Mouse (Mus musculus) stomach, embryonic 16.5 days (tissue): ENCODE measurements around the gene Arhgap21. TPM values are rescaled to one million over a fixed set of nuclear protein-coding genes. Genes with fewer than 3 reads are reported as not detected.
"Not testable (repeated sequence)": the region's sequence is repeated elsewhere in the genome, so short reads cannot be mapped to it uniquely, and the experiment has no call there.

Source experiments
- ATAC-seq: fragments of 200-750 bp; cut with Nextera tagmentation; 2 replicates; pipeline ENCODE4 v1.8.0; 2017; ENCODE audit warnings: moderate number of reproducible peaks, moderate TSS enrichment; ENCODE audit not compliant: insufficient read depth, low FRiP score
- H3K27ac ChIP-seq: fragments of 300-500 bp; sonication (generic); 2 replicates; pipeline ENCODE4 v1.5.1; 2014; ENCODE audit warnings: low read length
- H3K27me3 ChIP-seq: fragments of 300-500 bp; sonication (generic); 2 replicates; pipeline ENCODE4 v1.6.1; 2014; ENCODE audit warnings: low read length, control low read depth, mixed read lengths; ENCODE audit not compliant: control insufficient read depth, insufficient read depth
- H3K36me3 ChIP-seq: fragments of 300-500 bp; sonication (generic); 2 replicates; pipeline ENCODE4 v1.6.1; 2014; ENCODE audit warnings: low read length; ENCODE audit not compliant: control insufficient read depth, insufficient read depth
- H3K4me1 ChIP-seq: fragments of 300-500 bp; sonication (generic); 2 replicates; pipeline ENCODE4 v1.6.1; 2014; ENCODE audit warnings: low read length, control low read depth, mixed read lengths; ENCODE audit not compliant: control insufficient read depth, insufficient read depth
- H3K4me2 ChIP-seq: fragments of 300-500 bp; sonication (generic); 2 replicates; pipeline ENCODE4 v1.6.1; 2014; ENCODE audit warnings: low read depth, low read length, mixed read lengths
- H3K4me3 ChIP-seq: fragments of 300-500 bp; sonication (generic); replicated peaks from 2 replicates; pipeline ENCODE4 v1.5.1; 2014; ENCODE audit warnings: mild to moderate bottlenecking, low read length
- H3K9ac ChIP-seq: fragments of 300-500 bp; sonication (generic); 2 replicates; pipeline ENCODE4 v1.6.1; 2014; ENCODE audit warnings: low read length
- H3K9me3 ChIP-seq: fragments of 300-500 bp; sonication (generic); replicated peaks from 2 replicates; pipeline ENCODE4 v1.6.1; 2016; ENCODE audit warnings: low read length, control low read depth; ENCODE audit not compliant: control insufficient read depth
- WGBS: fragments of 180-500 bp; shearing (Covaris S2); extraction: QIAGEN DNeasy Blood & Tissue Kit; methylation state at CpG from one replicate; pipeline ENCODE4 v1.1.7; 2014; 5-methylcytosine and 5-hydroxymethylcytosine counted together
- polyA plus RNA-seq: library from polyadenylated mRNA; unstranded; fragments of >200 nt; fragmentation: Nextera tagmentation; extraction: Ambion mirVana; gene quantifications from 2 replicates; pipeline ENCODE4 v1.2.1, GENCODE M21; 2015

Gene Arhgap21
- polyA plus RNA-seq, 1 experiment from 2014 or later = 9.3 TPM

DNA sequence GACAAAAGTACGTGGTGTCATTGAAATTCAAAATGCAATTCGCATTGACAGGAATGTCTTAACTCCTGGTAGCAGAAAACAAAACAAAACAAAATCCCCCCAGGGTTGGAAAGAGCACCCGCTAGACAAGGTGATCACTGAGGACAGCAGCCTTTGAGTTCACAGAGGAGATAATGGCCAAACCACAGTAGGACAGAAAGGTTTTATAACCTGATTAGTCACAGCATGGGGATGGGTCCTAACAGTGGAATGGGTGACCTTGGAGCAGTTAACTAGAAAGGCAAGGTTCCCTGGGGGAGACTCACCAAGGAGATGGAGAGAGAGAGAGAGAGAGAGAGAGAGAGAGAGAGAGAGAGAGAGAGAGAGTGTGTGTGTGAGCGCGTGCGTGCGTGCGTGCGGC, 34.3 kb downstream of the Arhgap21 start:
- Histone ChIP-seq H3K4me2 (no peak overlapping the region), H3K9me3 (no peaks in the 10 kb centered on the region), H3K27me3 (no peaks in the 10 kb centered on the region), H3K4me1 (peaks cover 2% of the 10 kb centered on the region; the same call in 1 of the 2 replicates), H3K36me3 (no peaks in the 10 kb centered on the region), H3K9ac (no peak overlapping the region), H3K4me3 (no peak overlapping the region), H3K27ac (no peak overlapping the region)
- ATAC-seq = no peak
- 81% methylated on average over 9 of the region's 9 CpGs for WGBS

DNA sequence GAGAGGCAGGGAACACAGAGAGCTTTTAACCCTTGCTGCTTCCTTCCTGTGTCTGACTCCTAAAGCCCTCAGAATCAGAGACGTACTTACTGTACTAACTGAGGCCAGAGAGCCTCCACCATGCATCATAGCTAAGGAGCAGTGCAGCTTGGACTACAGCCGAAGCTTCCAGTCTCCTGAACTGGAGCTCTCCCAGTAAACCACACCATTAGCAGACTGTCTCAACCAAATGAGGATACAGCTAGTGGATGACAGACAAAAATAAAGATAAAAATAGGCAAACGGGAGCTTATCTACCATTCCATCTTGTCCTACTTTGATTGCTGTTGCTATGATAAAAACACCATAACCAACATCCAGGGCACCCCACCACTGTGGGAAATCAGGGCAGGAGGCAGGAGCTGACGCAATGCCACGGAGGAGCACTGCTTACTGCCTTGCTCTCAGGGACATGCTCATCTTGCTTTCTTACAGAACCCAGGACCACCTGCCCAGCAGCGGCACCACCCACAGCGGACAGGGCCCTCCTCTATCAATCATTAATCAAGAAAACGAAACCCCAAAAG, 35.9 kb downstream of the Arhgap21 start:
- ATAC-seq = no peak
- no peaks in the 10 kb centered on the region for H3K36me3 ChIP-seq
- H3K4me2 ChIP-seq = no peak overlapping the region
- no peak overlapping the region for H3K27ac ChIP-seq
- H3K4me3 ChIP-seq = no peak overlapping the region
- H3K9ac ChIP-seq = no peak overlapping the region
- H3K9me3 ChIP-seq = no peaks in the 10 kb centered on the region
- H3K27me3 ChIP-seq = no peaks in the 10 kb centered on the region
- WGBS = 77% methylated on average over 8 of the region's 8 CpGs
- H3K4me1 ChIP-seq = no peaks in the 10 kb centered on the region

DNA sequence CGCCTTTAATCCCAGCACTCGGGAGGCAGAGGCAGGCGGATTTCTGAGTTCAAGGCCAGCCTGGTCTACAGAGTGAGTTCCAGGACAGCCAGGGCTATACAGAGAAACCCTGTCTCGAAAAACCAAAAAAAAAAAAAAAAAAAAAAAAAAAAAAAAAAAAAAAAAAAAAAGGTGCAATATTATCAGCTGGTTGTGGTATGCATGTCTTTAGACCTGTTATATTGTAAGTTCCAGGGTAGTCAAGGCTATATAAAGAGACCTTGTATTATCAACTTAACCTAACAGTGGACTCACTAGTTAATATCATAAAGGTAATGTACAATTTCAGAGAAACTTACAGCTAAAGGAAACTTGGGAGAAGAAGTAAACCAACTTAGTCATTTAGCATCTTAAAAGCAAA, 36.9 kb downstream of the Arhgap21 start:
- H3K9me3 ChIP-seq, H3K4me1 ChIP-seq, H3K27me3 ChIP-seq, H3K4me2 ChIP-seq, H3K36me3 ChIP-seq, H3K4me3 ChIP-seq, ATAC-seq, H3K27ac ChIP-seq, H3K9ac ChIP-seq: not testable (repeated sequence)
- whole genome bisulfite sequencing = 96% methylated on average over 3 of the region's 4 CpGs

DNA sequence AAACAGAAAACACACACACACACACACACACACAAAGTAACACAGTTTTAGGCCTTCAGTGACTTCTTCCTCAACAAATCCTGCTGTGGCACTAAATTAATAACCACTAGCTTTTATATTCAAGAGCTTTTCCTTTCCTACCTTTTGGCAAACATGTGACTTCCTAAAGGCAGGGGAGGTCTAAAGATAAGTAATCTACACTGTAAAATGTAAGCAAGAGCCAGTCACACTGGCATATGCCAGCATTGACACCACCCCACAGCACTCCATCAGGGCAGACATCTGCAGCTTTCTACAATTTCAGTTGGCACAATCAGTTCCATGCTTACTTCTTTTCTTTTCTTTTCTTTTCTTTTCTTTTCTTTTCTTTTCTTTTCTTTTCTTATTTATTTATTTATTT, 40.2 kb downstream of the Arhgap21 start:
- Histone ChIP-seq H3K27me3 (no peaks in the 10 kb centered on the region), H3K4me2 (no peak overlapping the region)

DNA sequence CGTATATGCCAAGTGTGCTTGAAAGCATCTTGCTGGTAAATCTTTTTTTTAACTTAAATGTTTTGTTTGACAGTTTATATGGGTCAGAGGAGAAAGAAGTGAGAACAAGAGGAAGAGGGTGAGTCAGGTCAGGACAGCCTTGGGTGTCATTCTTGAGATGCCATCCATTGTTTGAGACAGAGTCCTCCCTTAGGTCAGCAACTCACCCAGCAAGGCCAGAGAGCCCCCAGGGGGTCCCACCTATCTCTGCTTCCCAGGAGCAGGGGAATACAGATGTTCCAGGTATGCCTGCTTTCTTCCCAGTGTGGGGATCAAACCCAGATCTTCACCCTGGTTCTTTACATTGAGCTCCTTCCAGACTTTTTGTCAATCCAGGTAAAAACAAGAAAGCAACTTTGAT, 43.7 kb downstream of the Arhgap21 start:
- no peaks in the 10 kb centered on the region for H3K27me3 ChIP-seq
- H3K4me2 ChIP-seq = no peak overlapping the region
- WGBS = 71% methylated on average over 1 of the region's 1 CpGs
- H3K27ac ChIP-seq = no peak overlapping the region
- no peak for ATAC-seq
- H3K4me3 ChIP-seq = no peak overlapping the region
- H3K9me3 ChIP-seq = no peaks in the 10 kb centered on the region
- no peaks in the 10 kb centered on the region for H3K36me3 ChIP-seq
- H3K9ac ChIP-seq = no peak overlapping the region
- H3K4me1 ChIP-seq = no peaks in the 10 kb centered on the region

More for the DNA sequence above, 40.2 kb downstream of the Arhgap21 start:
- no peak overlapping the region for H3K9ac ChIP-seq
- ATAC-seq = no peak
- H3K4me3 ChIP-seq = no peak overlapping the region
- no peak overlapping the region for H3K27ac ChIP-seq
- no peaks in the 10 kb centered on the region for H3K9me3 ChIP-seq
- no peaks in the 10 kb centered on the region for H3K4me1 ChIP-seq
- H3K36me3 ChIP-seq = no peaks in the 10 kb centered on the region

DNA sequence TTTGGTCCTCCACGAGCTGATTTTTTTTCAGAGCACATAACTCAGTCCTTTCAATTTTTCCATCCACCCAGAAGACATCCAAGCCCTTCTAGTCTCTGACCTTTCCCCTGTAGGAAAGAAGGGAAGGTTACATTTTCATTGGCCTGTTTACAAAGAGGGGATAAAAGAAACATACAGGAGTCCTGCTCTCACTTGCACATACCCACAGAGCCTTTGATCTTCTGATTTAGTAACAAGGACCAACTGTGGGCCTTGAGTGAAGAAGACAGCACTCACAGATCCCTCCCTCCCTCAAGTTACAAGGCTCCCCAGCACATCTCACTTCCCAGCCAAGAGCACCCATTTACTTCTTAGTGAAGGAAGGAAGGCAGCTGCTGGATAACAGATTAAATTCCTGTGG, 46.3 kb downstream of the Arhgap21 start:
- H3K9me3 ChIP-seq = no peaks in the 10 kb centered on the region
- no peak overlapping the region for H3K27ac ChIP-seq
- ATAC-seq = no peak
- H3K36me3 ChIP-seq = no peaks in the 10 kb centered on the region
- no peaks in the 10 kb centered on the region for H3K4me1 ChIP-seq
- H3K9ac ChIP-seq = no peak overlapping the region
- H3K27me3 ChIP-seq = no peaks in the 10 kb centered on the region
- H3K4me3 ChIP-seq = no peak overlapping the region
- 13% methylated on average over 1 of the region's 1 CpGs for WGBS
- H3K4me2 ChIP-seq = no peak overlapping the region

DNA sequence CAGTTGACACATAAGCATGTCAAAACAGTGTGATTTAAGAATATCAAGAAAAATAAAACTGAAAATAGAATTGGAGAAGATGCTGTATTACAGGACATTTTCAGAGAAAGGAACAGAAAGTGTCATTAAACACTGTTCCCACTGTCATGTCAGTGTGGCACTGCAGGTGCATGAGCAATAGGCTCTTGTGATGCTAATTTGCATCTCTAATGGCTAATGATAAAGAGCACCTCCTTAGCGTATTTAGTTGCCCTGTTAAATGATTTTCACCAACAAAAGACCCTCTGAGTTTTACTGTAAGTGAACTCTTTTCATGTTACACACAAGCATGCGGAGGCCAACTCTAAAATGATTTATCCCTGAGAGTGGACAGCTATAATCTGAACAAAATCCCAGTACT, 47.1 kb downstream of the Arhgap21 start:
- Histone ChIP-seq H3K4me2 (no peak overlapping the region), H3K9me3 (no peaks in the 10 kb centered on the region), H3K9ac (no peak overlapping the region), H3K4me3 (no peak overlapping the region), H3K4me1 (no peaks in the 10 kb centered on the region), H3K27ac (no peak overlapping the region), H3K27me3 (no peaks in the 10 kb centered on the region), H3K36me3 (no peaks in the 10 kb centered on the region)
- ATAC-seq = no peak
- 81% methylated on average over 2 of the region's 2 CpGs for WGBS

DNA sequence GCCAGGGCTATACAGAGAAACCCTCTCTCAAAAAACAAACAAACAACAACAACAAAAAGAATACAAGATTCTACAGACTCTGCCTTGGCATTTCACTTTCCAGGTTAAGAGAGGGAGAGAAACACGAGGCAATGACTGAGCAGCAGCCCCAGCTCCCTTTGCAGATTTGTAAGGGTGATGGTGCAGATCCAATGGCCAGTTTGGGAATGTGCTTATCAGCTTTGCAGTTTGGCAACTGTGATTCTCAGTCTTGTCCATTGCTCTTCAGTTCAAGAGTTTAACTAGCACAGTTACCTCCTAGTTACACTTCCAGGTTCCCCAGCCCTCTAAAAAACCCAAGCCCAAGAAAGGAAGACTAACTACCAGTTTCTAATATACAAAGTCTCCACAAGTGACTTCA, 47.7 kb downstream of the Arhgap21 start:
- no peak for ATAC-seq
- Histone ChIP-seq H3K9ac (no peak overlapping the region), H3K9me3 (no peaks in the 10 kb centered on the region), H3K4me3 (no peak overlapping the region), H3K27ac (no peak overlapping the region), H3K27me3 (no peaks in the 10 kb centered on the region), H3K4me2 (no peak overlapping the region), H3K4me1 (no peaks in the 10 kb centered on the region), H3K36me3 (no peaks in the 10 kb centered on the region)
- 80% methylated on average over 1 of the region's 1 CpGs for WGBS

DNA sequence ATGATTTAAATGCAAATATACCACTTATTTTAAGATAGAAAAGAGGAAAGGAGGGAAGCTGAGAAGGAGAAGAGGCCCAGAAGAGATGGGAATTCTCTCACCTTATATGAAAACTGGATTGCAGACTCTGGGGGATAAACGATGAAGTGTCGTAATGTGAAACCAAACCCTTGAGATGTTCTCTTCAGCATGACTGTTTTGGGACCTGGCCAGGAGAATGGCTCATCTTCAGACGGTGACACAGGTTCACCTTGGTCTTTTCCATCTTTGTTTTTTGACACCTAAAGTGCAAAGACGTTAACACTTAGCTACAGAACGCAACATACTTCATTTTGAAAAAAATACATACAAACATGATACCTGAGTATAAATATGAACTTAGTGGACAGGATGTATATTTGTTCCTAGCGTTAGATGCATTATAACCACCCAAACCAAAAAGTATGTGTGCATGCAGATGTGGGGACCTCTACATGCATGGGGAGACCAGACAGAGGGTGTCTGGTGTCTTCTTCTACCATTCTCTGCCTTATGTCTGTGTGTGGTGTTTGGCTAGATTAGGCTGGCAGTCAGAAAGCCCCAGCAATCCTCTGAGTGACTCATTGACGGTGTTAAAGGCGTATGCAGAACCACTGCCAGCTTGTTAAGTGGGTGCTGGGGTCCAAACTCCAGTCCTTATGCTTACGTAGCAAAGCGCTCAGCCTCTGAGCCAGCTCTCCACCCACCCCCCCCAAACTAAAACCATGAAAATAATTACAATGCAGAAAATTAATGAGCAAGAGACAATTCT, 54.0 kb downstream of the Arhgap21 start:
- Histone ChIP-seq H3K4me3 (no peak overlapping the region), H3K27me3 (no peaks in the 10 kb centered on the region), H3K27ac (no peak overlapping the region), H3K9me3 (no peaks in the 10 kb centered on the region), H3K9ac (no peak overlapping the region), H3K4me2 (no peak overlapping the region), H3K36me3 (0 out of 2 replicates have a peak, but pooled peaks cover 7% of the 10 kb centered on the region), H3K4me1 (no peaks in the 10 kb centered on the region)
- ATAC-seq = no peak
- WGBS = 84% methylated on average over 10 of the region's 10 CpGs
